Mouse (Mus musculus): ENCODE results near the gene Aspscr1. TPM values are rescaled to one million over a fixed set of nuclear protein-coding genes. Genes with fewer than 3 reads are reported as not detected.
A peak's percentile ranks its signal among the peaks of the same experiment; 100 is the strongest.
"Not testable (repeated sequence)": the region's sequence is repeated elsewhere in the genome, so short reads cannot be mapped to it uniquely, and the experiment has no call there.

Aspscr1 gene
- polyA plus RNA-seq, 1 experiment: 234 TPM

- Histone ChIP-seq H3K4me3 (ENCODE audit: control insufficient read depth, low read depth, low read length) (peak overlapping the region; percentile 88), H3K4me1 (ENCODE audit: control insufficient read depth, insufficient read depth, low read length) (peaks cover 7% of the 10 kb centered on the region), H3K36me3 (ENCODE audit: control insufficient read depth, insufficient read depth, low read length) (no peaks in the 10 kb centered on the region), H3K27ac (ENCODE audit: control insufficient read depth, insufficient read depth, low read depth, low read length) (peak overlapping the region; percentile 78), H3K27me3 (ENCODE audit: control insufficient read depth, insufficient read depth, low read length) (no peaks in the 10 kb centered on the region)
- TF ChIP-seq POLR2A (IDR thresholded peaks at IDR 0.05; ENCODE audit: control insufficient read depth, low read depth, low read length) (no peak), CTCF (IDR thresholded peaks at IDR 0.05; ENCODE audit: control insufficient read depth, insufficient read depth, insufficient replicate concordance, low read depth, low read length) (no peak)
Measured at GRCm38 (mm10) chr11:120673594-120674122, 885 bp downstream of the Aspscr1 start.

GRCm38 (mm10) chr11:120675875-120676274, 3.1 kb downstream of the Aspscr1 start:
- not testable (repeated sequence) for H3K4me3 ChIP-seq (ENCODE audit: control insufficient read depth, low read depth, low read length); H3K27me3 ChIP-seq (ENCODE audit: control insufficient read depth, insufficient read depth, low read length); H3K27ac ChIP-seq (ENCODE audit: control insufficient read depth, insufficient read depth, low read depth, low read length); H3K4me1 ChIP-seq (ENCODE audit: control insufficient read depth, insufficient read depth, low read length); H3K36me3 ChIP-seq (ENCODE audit: control insufficient read depth, insufficient read depth, low read length)

GRCm38 (mm10) chr11:120676951-120677350, 4.2 kb downstream of the Aspscr1 start:
- H3K27ac ChIP-seq (ENCODE audit: control insufficient read depth, insufficient read depth, low read depth, low read length): no peak overlapping the region
- TF ChIP-seq CTCF (IDR thresholded peaks at IDR 0.05; ENCODE audit: control insufficient read depth, insufficient read depth, insufficient replicate concordance, low read depth, low read length): no peak
- TF ChIP-seq POLR2A (IDR thresholded peaks at IDR 0.05; ENCODE audit: control insufficient read depth, low read depth, low read length): no peak
- H3K4me1 ChIP-seq (ENCODE audit: control insufficient read depth, insufficient read depth, low read length): peaks cover 7% of the 10 kb centered on the region
- no peaks in the 10 kb centered on the region for H3K27me3 ChIP-seq (ENCODE audit: control insufficient read depth, insufficient read depth, low read length)
- no peak overlapping the region for H3K4me3 ChIP-seq (ENCODE audit: control insufficient read depth, low read depth, low read length)
- H3K36me3 ChIP-seq (ENCODE audit: control insufficient read depth, insufficient read depth, low read length): no peaks in the 10 kb centered on the region

- H3K36me3 ChIP-seq (ENCODE audit: control insufficient read depth, insufficient read depth, low read length): no peaks in the 10 kb centered on the region
Measured at GRCm38 (mm10) chr11:120679909-120680308, 7.1 kb downstream of the Aspscr1 start.

GRCm38 (mm10) chr11:120682683-120683082, 9.9 kb downstream of the Aspscr1 start:
- no peak for TF ChIP-seq POLR2A (IDR thresholded peaks at IDR 0.05; ENCODE audit: control insufficient read depth, low read depth, low read length)
- no peak for TF ChIP-seq CTCF (IDR thresholded peaks at IDR 0.05; ENCODE audit: control insufficient read depth, insufficient read depth, insufficient replicate concordance, low read depth, low read length)
- Histone ChIP-seq H3K27me3 (ENCODE audit: control insufficient read depth, insufficient read depth, low read length) (no peaks in the 10 kb centered on the region), H3K36me3 (ENCODE audit: control insufficient read depth, insufficient read depth, low read length) (peaks cover 1% of the 10 kb centered on the region; the same call in 1 of the 2 replicates)

More at GRCm38 (mm10) chr11:120679909-120680308, 7.1 kb downstream of the Aspscr1 start:
- Histone ChIP-seq H3K4me1 (ENCODE audit: control insufficient read depth, insufficient read depth, low read length) (no peaks in the 10 kb centered on the region), H3K27ac (ENCODE audit: control insufficient read depth, insufficient read depth, low read depth, low read length) (no peak overlapping the region), H3K4me3 (ENCODE audit: control insufficient read depth, low read depth, low read length) (no peak overlapping the region), H3K27me3 (ENCODE audit: control insufficient read depth, insufficient read depth, low read length) (no peaks in the 10 kb centered on the region)
- TF ChIP-seq POLR2A (IDR thresholded peaks at IDR 0.05; ENCODE audit: control insufficient read depth, low read depth, low read length) (no peak), CTCF (IDR thresholded peaks at IDR 0.05; ENCODE audit: control insufficient read depth, insufficient read depth, insufficient replicate concordance, low read depth, low read length) (peak; percentile 36; the same call in 1 of the 2 replicates)

GRCm38 (mm10) chr11:120683536-120683935, 10.8 kb downstream of the Aspscr1 start:
- Histone ChIP-seq H3K27ac (ENCODE audit: control insufficient read depth, insufficient read depth, low read depth, low read length) (no peak overlapping the region), H3K36me3 (ENCODE audit: control insufficient read depth, insufficient read depth, low read length) (peaks cover 1% of the 10 kb centered on the region; the same call in 1 of the 2 replicates), H3K27me3 (ENCODE audit: control insufficient read depth, insufficient read depth, low read length) (no peaks in the 10 kb centered on the region), H3K4me3 (ENCODE audit: control insufficient read depth, low read depth, low read length) (no peak overlapping the region), H3K4me1 (ENCODE audit: control insufficient read depth, insufficient read depth, low read length) (no peaks in the 10 kb centered on the region)
- no peak for TF ChIP-seq POLR2A (IDR thresholded peaks at IDR 0.05; ENCODE audit: control insufficient read depth, low read depth, low read length)
- no peak for TF ChIP-seq CTCF (IDR thresholded peaks at IDR 0.05; ENCODE audit: control insufficient read depth, insufficient read depth, insufficient replicate concordance, low read depth, low read length)

More at GRCm38 (mm10) chr11:120682683-120683082, 9.9 kb downstream of the Aspscr1 start:
- H3K27ac ChIP-seq (ENCODE audit: control insufficient read depth, insufficient read depth, low read depth, low read length): no peak overlapping the region
- H3K4me3 ChIP-seq (ENCODE audit: control insufficient read depth, low read depth, low read length): no peak overlapping the region
- no peaks in the 10 kb centered on the region for H3K4me1 ChIP-seq (ENCODE audit: control insufficient read depth, insufficient read depth, low read length)

GRCm38 (mm10) chr11:120684086-120684485, 11.3 kb downstream of the Aspscr1 start:
- Histone ChIP-seq H3K36me3 (ENCODE audit: control insufficient read depth, insufficient read depth, low read length) (peaks cover 2% of the 10 kb centered on the region; the same call in 1 of the 2 replicates), H3K27me3 (ENCODE audit: control insufficient read depth, insufficient read depth, low read length) (no peaks in the 10 kb centered on the region), H3K4me1 (ENCODE audit: control insufficient read depth, insufficient read depth, low read length) (no peaks in the 10 kb centered on the region), H3K4me3 (ENCODE audit: control insufficient read depth, low read depth, low read length) (no peak overlapping the region), H3K27ac (ENCODE audit: control insufficient read depth, insufficient read depth, low read depth, low read length) (no peak overlapping the region)
- TF ChIP-seq POLR2A (IDR thresholded peaks at IDR 0.05; ENCODE audit: control insufficient read depth, low read depth, low read length): no peak
- TF ChIP-seq CTCF (IDR thresholded peaks at IDR 0.05; ENCODE audit: control insufficient read depth, insufficient read depth, insufficient replicate concordance, low read depth, low read length): no peak

GRCm38 (mm10) chr11:120684660-120685059, 11.9 kb downstream of the Aspscr1 start:
- no peaks in the 10 kb centered on the region for H3K27me3 ChIP-seq (ENCODE audit: control insufficient read depth, insufficient read depth, low read length)
- H3K27ac ChIP-seq (ENCODE audit: control insufficient read depth, insufficient read depth, low read depth, low read length): no peak overlapping the region
- no peaks in the 10 kb centered on the region for H3K4me1 ChIP-seq (ENCODE audit: control insufficient read depth, insufficient read depth, low read length)
- no peak for TF ChIP-seq POLR2A (IDR thresholded peaks at IDR 0.05; ENCODE audit: control insufficient read depth, low read depth, low read length)
- no peak for TF ChIP-seq CTCF (IDR thresholded peaks at IDR 0.05; ENCODE audit: control insufficient read depth, insufficient read depth, insufficient replicate concordance, low read depth, low read length)
- peaks cover 4% of the 10 kb centered on the region; the same call in 1 of the 2 replicates for H3K36me3 ChIP-seq (ENCODE audit: control insufficient read depth, insufficient read depth, low read length)
- H3K4me3 ChIP-seq (ENCODE audit: control insufficient read depth, low read depth, low read length): no peak overlapping the region

Measured in testis, adult 2 months (tissue).